ENCODE assay signal across 7 mouse cellular contexts in the genomic region with DNA sequence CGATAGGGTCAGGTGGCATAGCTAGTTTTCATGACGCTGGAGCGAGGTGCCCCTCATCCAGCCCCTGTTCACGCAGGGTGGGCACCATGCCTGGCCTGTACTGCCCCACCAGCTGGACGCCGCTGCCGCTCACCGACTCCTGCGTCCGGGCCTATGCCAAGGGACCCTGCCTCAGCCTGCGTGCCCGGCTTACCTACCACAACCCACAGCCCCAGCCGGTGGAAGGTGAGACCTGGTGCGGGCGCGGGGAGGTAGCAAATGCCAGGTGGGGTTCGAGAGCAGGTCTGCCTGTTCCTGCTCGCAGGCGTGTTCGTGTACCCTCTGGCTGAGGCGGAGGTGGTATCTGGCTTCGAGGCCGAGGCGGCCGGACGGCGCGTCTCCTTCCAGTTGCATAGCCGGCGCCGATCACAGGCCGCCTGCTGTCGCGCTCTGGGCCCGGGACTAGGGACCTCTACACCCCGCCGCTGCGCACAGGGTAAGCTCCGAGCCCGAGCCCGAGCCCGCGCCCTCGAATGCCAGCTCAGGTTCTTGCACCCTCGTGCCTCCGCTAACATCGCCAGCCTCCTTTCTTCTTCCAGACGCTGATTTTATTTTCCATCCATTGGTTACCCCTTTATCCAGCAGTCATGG. TPM values are rescaled to one million over a fixed set of nuclear protein-coding genes. Genes with fewer than 3 reads are reported as not detected.
DNase-seq lines count a peak whose midpoint lies in the region; ATAC-seq lines count a peak whose summit lies in the region.

No protein-coding gene starts in this region.

- no peak overlapping the region for H3K9ac ChIP-seq in liver, embryonic 11.5 days (ENCODE audit: low read depth, low read length)
- 0 out of 2 replicates have a peak overlapping the region, but pooled peaks have one; percentile 27 for H3K9ac ChIP-seq in forebrain, embryonic 13.5 days
- H3K9ac ChIP-seq in neural tube, embryonic 14.5 days (replicated peaks; ENCODE audit: low read depth, low read length) = peak overlapping the region; percentile 62

- H3K36me3 ChIP-seq in liver, embryonic 11.5 days (ENCODE audit: control insufficient read depth, insufficient read depth, low read length) = no peaks in the 10 kb centered on the region
- H3K36me3 ChIP-seq in forebrain, embryonic 13.5 days (ENCODE audit: poor library complexity, severe bottlenecking) = no peaks in the 10 kb centered on the region
- H3K36me3 ChIP-seq in limb, embryonic 10.5 days = no peaks in the 10 kb centered on the region
- no peaks in the 10 kb centered on the region for H3K36me3 ChIP-seq in neural tube, embryonic 14.5 days (ENCODE audit: control insufficient read depth, insufficient read depth, low read length)

- ATAC-seq in liver, embryonic 11.5 days (replicated peaks; ENCODE audit: low FRiP score) = no peak
- 0 out of 2 replicates have a peak, but pooled peaks have one; percentile 2 for ATAC-seq in forebrain, embryonic 13.5 days
- no peak for ATAC-seq in neural tube, embryonic 14.5 days (ENCODE audit: low read depth)

- peaks cover 71% of the 10 kb centered on the region for H3K27me3 ChIP-seq in liver, embryonic 11.5 days (replicated peaks; ENCODE audit: control insufficient read depth, insufficient read depth, low read length)
- H3K27me3 ChIP-seq in forebrain, embryonic 13.5 days = peaks cover 70% of the 10 kb centered on the region
- H3K27me3 ChIP-seq in limb, embryonic 10.5 days (ENCODE audit: low read depth, poor library complexity, severe bottlenecking) = peaks cover 77% of the 10 kb centered on the region
- peaks cover 31% of the 10 kb centered on the region for H3K27me3 ChIP-seq in neural tube, embryonic 14.5 days (ENCODE audit: control insufficient read depth, insufficient read depth, low read length)

- DNase-seq in liver, embryonic 11.5 days (ENCODE audit: low spot score) = no peak
- no peak for DNase-seq in liver
- peak; percentile 59 for DNase-seq in limb, embryonic 10.5 days (ENCODE audit: low spot score)
- no peak for DNase-seq in frontal cortex, postnatal 14 days (ENCODE audit: low spot score in 2 of 2)
- no peak for DNase-seq in gastrocnemius, postnatal 14 days

- peak overlapping the region; percentile 52 for H3K4me3 ChIP-seq in liver, embryonic 11.5 days (ENCODE audit: low read depth, low read length)
- peak overlapping the region; percentile 52 for H3K4me3 ChIP-seq in forebrain, embryonic 13.5 days
- peak overlapping the region; percentile 63 for H3K4me3 ChIP-seq in limb, embryonic 10.5 days
- peak overlapping the region; percentile 47 for H3K4me3 ChIP-seq in neural tube, embryonic 14.5 days (ENCODE audit: low read depth, low read length)

- H3K4me1 ChIP-seq in liver, embryonic 11.5 days (replicated peaks; ENCODE audit: control insufficient read depth, insufficient read depth, low read length) = peaks cover 41% of the 10 kb centered on the region
- peaks cover 21% of the 10 kb centered on the region for H3K4me1 ChIP-seq in forebrain, embryonic 13.5 days
- H3K4me1 ChIP-seq in limb, embryonic 10.5 days = peaks cover 25% of the 10 kb centered on the region
- H3K4me1 ChIP-seq in neural tube, embryonic 14.5 days (ENCODE audit: control insufficient read depth, insufficient read depth, low read length) = peaks cover 4% of the 10 kb centered on the region; the same call in 1 of the 2 replicates

- H3K4me2 ChIP-seq in liver, embryonic 11.5 days = peak overlapping the region; percentile 90
- peak overlapping the region; percentile 93 for H3K4me2 ChIP-seq in forebrain, embryonic 13.5 days
- H3K4me2 ChIP-seq in neural tube, embryonic 14.5 days (ENCODE audit: low read depth, low read length) = peak overlapping the region; percentile 75

- H3K27ac ChIP-seq in liver, embryonic 11.5 days (ENCODE audit: low read depth, low read length) = no peak overlapping the region
- no peak overlapping the region for H3K27ac ChIP-seq in forebrain, embryonic 13.5 days
- no peak overlapping the region for H3K27ac ChIP-seq in limb, embryonic 10.5 days
- no peak overlapping the region for H3K27ac ChIP-seq in neural tube, embryonic 14.5 days (ENCODE audit: low read depth, low read length)

- intact Hi-C loops in gastrocnemius, postnatal 14 days (cut with DNase I; ENCODE audit: low total_unique reads) = no loop called here

- no peaks in the 10 kb centered on the region for H3K9me3 ChIP-seq in liver, embryonic 11.5 days (ENCODE audit: control insufficient read depth, low read length)
- no peaks in the 10 kb centered on the region for H3K9me3 ChIP-seq in forebrain, embryonic 13.5 days (replicated peaks)
- no peaks in the 10 kb centered on the region for H3K9me3 ChIP-seq in limb, embryonic 10.5 days (replicated peaks)
- no peaks in the 10 kb centered on the region for H3K9me3 ChIP-seq in neural tube, embryonic 14.5 days (ENCODE audit: control insufficient read depth, low read length)

- WGBS in liver, embryonic 11.5 days = 6% methylated on average over 48 of the region's 48 CpGs
- 3% methylated on average over 48 of the region's 48 CpGs for WGBS in forebrain, embryonic 13.5 days
- 4% methylated on average over 48 of the region's 48 CpGs for WGBS in limb, embryonic 10.5 days
- WGBS in neural tube, embryonic 14.5 days = 6% methylated on average over 47 of the region's 48 CpGs

RNA-seq across cellular contexts. Expression of a gene that starts 1.9 kb away (rescaled TPM):
- polyA plus RNA-seq in liver, embryonic 11.5 days (2014; fragmentation: Nextera tagmentation; extraction: Ambion mirVana) = 0.58 and 1.1 TPM in 2 replicates
- polyA plus RNA-seq in forebrain, embryonic 13.5 days (2015; fragmentation: Nextera tagmentation; extraction: Ambion mirVana) = 1.8 and 3.3 TPM in 2 replicates
- polyA plus RNA-seq in limb, embryonic 10.5 days (2016; fragmentation: Nextera tagmentation; extraction: Ambion mirVana) = 0.30 and 0.46 TPM in 2 replicates
- 27.1 and 40.4 TPM in 2 replicates for polyA plus RNA-seq in neural tube, embryonic 14.5 days (2014; fragmentation: Nextera tagmentation; extraction: Ambion mirVana)
- under 1 TPM; 0.10 to 0.16 TPM for total RNA-seq in gastrocnemius, postnatal 14 days (2021)

RNA-seq across cellular contexts. Expression of a gene that starts 20.2 kb away (rescaled TPM):
- polyA plus RNA-seq in liver, embryonic 11.5 days (2014; fragmentation: Nextera tagmentation; extraction: Ambion mirVana) = 42.7 and 44.6 TPM in 2 replicates
- 21.1 and 23.9 TPM in 2 replicates for polyA plus RNA-seq in forebrain, embryonic 13.5 days (2015; fragmentation: Nextera tagmentation; extraction: Ambion mirVana)
- polyA plus RNA-seq in limb, embryonic 10.5 days (2016; fragmentation: Nextera tagmentation; extraction: Ambion mirVana) = 48.1 and 56.1 TPM in 2 replicates
- 9.9 and 10.5 TPM in 2 replicates for polyA plus RNA-seq in neural tube, embryonic 14.5 days (2014; fragmentation: Nextera tagmentation; extraction: Ambion mirVana)
- total RNA-seq in gastrocnemius, postnatal 14 days (2021) = 1 to 10 TPM; 5.5 to 5.9 TPM

RNA-seq across cellular contexts. Expression of a gene that starts 20.2 kb away (rescaled TPM):
- 0.05 TPM in 1 of 2 replicates, not detected in the other for polyA plus RNA-seq in liver, embryonic 11.5 days (2014; fragmentation: Nextera tagmentation; extraction: Ambion mirVana)
- polyA plus RNA-seq in forebrain, embryonic 13.5 days (2015; fragmentation: Nextera tagmentation; extraction: Ambion mirVana) = 0.32 TPM in 1 of 2 replicates, not detected in the other
- not detected in 2 replicates for polyA plus RNA-seq in limb, embryonic 10.5 days (2016; fragmentation: Nextera tagmentation; extraction: Ambion mirVana)
- not detected in 2 replicates for polyA plus RNA-seq in neural tube, embryonic 14.5 days (2014; fragmentation: Nextera tagmentation; extraction: Ambion mirVana)
- total RNA-seq in gastrocnemius, postnatal 14 days (2021) = not detected

RNA-seq across cellular contexts. Expression of a gene that starts 20.3 kb away (rescaled TPM):
- 55.7 and 58.6 TPM in 2 replicates for polyA plus RNA-seq in liver, embryonic 11.5 days (2014; fragmentation: Nextera tagmentation; extraction: Ambion mirVana)
- 36.6 and 41.6 TPM in 2 replicates for polyA plus RNA-seq in forebrain, embryonic 13.5 days (2015; fragmentation: Nextera tagmentation; extraction: Ambion mirVana)
- 54.5 and 62.4 TPM in 2 replicates for polyA plus RNA-seq in limb, embryonic 10.5 days (2016; fragmentation: Nextera tagmentation; extraction: Ambion mirVana)
- 43.7 and 44.6 TPM in 2 replicates for polyA plus RNA-seq in neural tube, embryonic 14.5 days (2014; fragmentation: Nextera tagmentation; extraction: Ambion mirVana)
- total RNA-seq in gastrocnemius, postnatal 14 days (2021) = 10 to 100 TPM; 12.0 to 15.2 TPM

RNA-seq across cellular contexts. Expression of a gene that starts 29.9 kb away (rescaled TPM):
- 0.47 and 0.59 TPM in 2 replicates for polyA plus RNA-seq in liver, embryonic 11.5 days (2014; fragmentation: Nextera tagmentation; extraction: Ambion mirVana)
- 9.6 and 10.9 TPM in 2 replicates for polyA plus RNA-seq in forebrain, embryonic 13.5 days (2015; fragmentation: Nextera tagmentation; extraction: Ambion mirVana)
- 0.50 and 0.79 TPM in 2 replicates for polyA plus RNA-seq in limb, embryonic 10.5 days (2016; fragmentation: Nextera tagmentation; extraction: Ambion mirVana)
- polyA plus RNA-seq in neural tube, embryonic 14.5 days (2014; fragmentation: Nextera tagmentation; extraction: Ambion mirVana) = 48.8 and 69.4 TPM in 2 replicates
- total RNA-seq in gastrocnemius, postnatal 14 days (2021) = 1 to 10 TPM; 1.3 to 1.6 TPM
